Mouse (Mus musculus): ENCODE measurements around the gene Plscr5. TPM values are rescaled to one million over a fixed set of nuclear protein-coding genes. Genes with fewer than 3 reads are reported as not detected.

The Plscr5 gene
- total RNA-seq, 2 experiments from 2014 or later, result 0.29 to 0.62 TPM

DNA sequence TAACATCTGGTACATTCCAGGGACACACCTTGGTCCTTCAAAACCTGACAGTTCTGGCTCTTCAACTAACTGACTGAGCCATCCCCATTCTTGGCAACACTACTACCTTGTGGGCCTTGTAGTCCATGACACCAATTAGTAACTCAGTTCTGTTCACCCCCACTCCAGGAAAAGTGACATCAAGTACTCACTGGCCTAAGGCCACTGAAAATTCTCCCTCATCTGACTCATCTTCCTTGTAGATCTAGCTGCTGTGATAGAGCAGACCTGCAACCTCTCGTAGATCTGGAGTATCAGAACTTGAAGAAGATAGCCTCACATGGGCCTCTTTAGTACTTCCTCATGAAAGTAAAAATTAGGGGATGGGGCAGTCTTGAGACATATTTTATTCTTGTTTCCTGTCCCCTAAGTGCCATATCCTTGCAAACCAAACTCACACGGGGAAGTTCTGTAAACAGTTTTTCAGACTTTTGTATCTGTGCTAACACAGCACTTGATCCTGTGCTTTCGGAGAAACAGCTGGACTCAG is 33.5 kb downstream of the Plscr5 start:
- no peak for DNase-seq (ENCODE audit: low spot score in 2 of 2)

DNA sequence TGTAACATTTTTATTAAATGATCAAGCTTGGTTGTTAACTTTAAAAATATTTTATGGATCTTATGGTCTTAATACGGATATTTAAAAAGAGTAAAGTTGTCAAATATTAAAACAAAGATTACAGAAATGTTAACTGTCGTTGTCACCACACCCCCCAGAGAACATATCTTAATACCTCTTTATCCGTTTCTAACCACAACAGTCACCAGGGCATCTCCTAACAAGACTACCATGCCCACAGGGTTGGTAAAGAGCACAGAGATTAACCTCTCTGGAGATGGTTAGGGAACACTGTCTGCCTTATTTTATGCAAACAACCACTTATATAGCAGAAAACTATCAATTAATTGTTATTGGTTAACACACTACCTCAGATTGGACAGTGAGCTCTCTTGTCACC is 34.1 kb downstream of the Plscr5 start:
- no peak for DNase-seq (ENCODE audit: low spot score in 2 of 2)

DNA sequence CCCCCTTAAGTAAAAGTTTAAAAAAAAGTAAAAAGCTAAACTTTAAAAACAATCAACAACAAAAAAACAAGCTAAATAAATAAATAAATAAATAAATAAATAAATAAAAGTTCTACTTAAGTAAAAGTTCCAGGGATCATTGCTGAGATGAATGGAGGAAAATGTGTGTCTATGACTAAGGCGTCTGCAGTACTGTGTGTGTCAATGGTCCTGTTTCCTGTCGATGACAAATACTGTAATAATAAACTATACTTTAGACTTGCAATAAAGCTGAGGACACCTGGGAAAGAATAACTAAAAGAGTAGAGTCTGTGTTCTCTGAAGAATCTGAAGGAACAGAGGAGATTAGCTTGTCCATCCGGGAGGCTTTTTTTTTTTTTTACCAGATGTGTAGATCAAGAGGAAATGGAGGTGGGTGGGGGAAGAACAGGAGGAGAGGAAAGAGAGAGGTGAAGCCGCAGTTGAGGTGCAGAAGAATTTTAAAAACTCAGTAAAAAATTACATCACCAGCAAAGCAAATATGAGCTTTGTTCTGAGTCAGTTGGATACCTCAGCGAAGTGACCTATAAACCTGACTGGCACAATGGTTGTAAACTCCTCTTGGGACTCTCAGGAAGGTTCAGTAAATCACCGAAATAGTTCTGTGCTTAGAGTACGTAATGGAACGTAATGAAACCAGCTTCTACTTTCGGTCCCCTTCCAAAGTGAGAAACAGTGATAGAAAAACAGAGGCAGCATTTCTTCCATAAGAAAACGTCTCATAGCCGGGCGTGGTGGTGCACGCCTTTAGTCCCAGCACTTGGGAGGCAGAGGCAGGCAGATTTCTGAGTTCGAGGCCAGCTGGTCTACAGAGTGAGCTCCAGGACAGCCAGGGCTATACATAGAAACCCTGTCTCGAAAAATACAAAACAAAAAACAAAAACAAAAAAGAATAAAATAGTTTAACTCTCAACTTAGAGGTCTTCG is 36.4 kb downstream of the Plscr5 start:
- no peak for DNase-seq (ENCODE audit: low spot score in 2 of 2)

DNA sequence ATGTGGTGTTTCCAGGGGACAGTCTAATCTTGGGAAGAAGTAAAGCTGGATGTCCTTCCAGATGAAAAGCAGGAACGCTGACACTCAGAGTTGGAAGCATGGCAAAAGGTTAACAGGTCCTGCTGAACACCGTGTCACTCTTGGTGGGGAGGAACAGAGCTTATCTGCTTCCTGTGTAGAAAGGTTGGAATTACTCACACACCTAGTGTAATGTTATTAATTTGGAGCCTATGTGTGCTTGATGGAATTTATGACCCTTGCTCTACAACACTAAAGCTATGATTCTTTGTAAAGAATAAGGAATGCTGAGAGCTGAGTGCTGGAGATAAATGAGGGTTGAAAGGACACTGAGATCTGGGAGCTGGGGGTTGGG is 37.1 kb downstream of the Plscr5 start:
- DNase-seq (ENCODE audit: low spot score in 2 of 2), result no peak

DNA sequence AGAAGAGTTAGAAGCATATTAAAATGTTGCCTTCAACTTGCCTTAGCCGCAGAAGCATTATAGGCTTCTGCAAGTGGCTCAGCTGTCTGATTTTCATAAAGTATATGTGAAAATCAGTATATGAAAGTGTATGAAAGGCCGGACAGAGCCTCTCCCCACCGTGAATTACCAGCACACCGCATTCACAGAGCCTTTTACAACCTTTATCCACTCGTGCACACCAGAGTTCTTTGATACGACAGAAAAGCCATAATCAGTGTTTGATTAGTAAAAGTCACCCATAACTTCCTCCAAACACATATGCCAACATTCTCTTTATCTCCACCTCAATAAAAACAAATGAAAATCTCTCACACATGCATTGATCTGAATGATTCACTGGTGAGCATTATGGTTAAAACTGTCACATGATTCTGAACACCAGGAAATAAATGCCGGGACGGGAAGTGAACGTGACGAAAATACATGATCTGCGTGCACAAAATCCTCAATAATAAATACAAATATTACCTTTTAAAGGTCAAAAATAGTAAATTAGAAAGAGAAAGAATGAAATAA is 42.2 kb downstream of the Plscr5 start:
- no peak for DNase-seq (ENCODE audit: low spot score in 2 of 2)

DNA sequence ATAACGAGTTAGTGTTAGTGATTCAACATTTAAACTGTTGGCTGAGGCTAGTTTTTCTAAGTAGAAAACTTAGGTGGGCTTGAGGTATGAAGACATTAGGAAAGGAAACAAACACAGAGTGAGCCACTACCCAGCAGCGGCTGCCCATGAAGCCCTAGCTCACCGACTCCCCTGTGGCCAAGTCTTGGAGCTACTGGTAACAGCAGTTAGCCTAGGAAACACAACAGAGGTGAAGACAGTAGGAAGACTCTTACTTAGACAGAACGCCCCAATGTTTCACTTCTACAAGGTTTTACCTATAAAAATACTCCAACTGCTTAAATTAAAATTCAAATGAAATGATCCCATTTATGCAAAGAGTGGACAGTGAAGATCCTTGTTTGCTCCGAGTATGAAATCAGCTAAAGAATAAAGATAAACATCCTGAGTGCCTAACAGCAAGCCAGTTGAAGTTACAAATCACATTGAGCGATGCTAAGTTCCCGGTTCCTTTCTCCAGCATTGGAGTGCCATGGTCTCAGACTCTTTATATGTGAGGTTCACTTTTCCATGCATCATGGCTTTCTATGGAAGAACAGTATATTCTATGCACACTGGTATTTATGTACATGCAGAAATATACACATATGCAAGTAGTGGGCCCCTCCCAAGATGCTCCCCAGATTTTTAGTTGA is 56.2 kb downstream of the Plscr5 start:
- no peak for DNase-seq (ENCODE audit: low spot score in 2 of 2)

DNA sequence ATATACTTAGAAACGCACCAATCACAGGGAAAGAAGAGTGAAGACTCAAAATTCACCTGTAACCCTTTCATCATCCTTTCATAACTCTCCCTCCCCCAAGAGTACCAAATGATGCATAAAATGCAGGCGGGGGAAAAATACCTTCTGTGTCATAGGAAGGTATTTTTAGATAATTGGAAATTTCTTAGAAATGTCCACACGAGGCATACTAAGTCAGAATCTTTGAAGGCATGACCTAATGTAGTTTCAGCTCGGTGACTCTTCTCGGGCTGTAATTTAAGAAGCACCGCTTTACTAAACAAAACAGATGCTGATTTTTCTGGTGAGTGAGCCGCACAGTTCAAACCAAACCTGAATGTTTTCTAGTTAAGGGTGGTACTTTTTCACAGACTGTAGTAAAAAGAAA is 56.7 kb downstream of the Plscr5 start, which contains the start of gene Plscr1:
Gene Plscr1 (plus strand): TSS at position 304 of the 406 bp plus-strand sequence.
- no peak for DNase-seq (ENCODE audit: low spot score in 2 of 2)

DNA sequence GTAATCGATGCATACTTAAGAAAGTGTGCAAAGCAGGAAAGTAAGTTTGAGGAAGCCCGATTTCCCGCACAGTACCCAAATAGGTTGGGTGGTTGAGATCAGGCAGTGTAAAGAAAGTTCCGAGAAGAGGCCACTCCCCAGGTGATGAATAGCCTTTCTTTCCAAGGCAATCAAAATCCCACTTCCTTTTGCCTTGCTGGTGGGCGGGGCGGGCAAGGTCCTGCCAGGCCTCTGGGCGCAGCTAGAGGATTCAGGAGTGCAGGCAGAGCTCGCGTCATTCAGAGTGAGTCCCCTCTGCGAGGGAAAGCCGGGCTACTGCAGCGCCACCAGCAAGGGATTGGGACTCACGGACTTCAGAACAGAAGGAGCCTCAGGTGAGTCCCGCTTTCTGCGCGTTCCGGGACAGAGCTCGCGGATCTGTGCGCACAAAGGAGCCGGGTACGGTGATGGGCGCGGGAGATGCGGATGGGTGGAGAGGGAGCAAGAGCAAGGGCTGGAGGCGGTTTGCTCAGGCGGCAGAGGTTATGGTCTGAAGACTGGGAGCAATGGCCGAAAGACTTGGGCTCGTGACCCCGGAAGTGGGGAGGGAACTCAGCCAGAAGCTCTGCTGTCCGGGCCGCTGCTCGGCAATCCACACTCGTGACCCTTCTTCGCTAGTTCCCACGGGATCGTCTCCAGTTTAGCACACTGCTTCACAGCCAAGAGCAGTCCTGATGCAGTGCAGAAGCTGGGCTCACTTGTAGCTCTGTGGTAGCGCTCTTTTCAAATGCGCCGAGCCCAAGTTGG is 57.4 kb downstream of the Plscr5 start:
- peak; percentile 36 to 58 for DNase-seq (ENCODE audit: low spot score in 2 of 2)

DNA sequence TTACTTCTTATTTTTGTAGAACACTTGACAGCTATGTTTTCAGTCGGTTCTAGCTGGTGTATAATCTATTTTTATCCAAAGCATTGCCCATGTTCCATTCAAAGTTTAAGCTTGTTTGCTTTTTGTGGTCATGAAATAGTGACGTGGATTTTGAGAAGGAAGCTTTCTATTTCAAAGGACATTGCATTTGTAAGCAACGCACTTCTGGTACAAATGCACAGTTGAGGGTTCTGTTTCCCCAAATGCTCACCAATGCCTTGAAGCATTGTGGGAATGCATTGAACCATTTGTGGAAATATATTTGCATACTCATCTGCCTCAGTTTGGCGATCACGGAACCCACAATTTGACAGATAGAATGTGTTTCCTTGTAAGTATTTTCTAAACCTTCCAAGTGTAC is 60.0 kb downstream of the Plscr5 start:
- DNase-seq (ENCODE audit: low spot score in 2 of 2), result no peak

DNA sequence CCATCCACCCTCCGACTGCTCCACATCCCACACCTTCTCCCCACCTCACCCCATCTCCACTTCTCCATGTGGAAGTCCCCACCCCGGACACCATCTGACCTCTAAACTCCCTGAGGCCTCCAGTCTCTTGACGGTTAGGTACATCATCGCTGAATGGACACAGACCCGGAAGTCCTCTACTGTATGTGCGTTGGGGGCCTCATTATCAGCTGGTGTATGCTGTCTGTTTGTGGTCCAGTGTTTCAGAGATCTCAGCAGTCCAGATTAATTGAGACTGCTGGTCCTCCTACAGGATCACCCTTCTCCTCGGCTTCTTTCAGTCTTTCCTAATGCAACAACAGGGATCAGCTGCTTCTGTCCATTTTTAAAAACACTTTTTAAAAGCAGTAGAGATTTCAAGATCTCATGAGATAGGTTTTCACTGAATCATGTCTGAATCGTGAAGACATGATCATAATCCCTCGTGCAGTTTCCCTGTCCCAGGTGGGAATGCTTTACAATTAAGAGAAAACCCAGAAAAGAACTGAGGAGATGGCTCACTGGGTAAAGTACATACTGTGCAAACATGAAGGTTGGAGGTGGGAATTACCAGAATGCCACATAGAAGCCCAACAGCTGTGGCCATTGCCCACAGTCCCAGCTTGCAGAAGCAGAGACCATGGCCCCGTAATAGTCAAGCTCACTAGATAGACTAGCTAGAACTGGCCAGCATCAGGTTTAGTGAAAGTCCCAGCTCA is 61.0 kb downstream of the Plscr5 start:
- no peak for DNase-seq (ENCODE audit: low spot score in 2 of 2)

Other genes with a start within 250 kb of the Plscr5 start
- 1 to 10 TPM; 1.7 to 1.8 TPM for gene Plscr1, start 56.8 kb downstream of the Plscr5 start, total RNA-seq (2021)
- 1 to 10 TPM; 1.1 to 1.2 TPM for gene Plscr2, start 82.7 kb downstream of the Plscr5 start, total RNA-seq (2021)
- not detected for gene 1700057G04Rik, start 116.4 kb downstream of the Plscr5 start, total RNA-seq (2021)

Measured in layer of hippocampus, postnatal 10 days (tissue).